Mouse (Mus musculus) liver, embryonic 12.5 days (tissue): ENCODE results near the gene Foxo6. TPM values are rescaled to one million over a fixed set of nuclear protein-coding genes. Genes with fewer than 3 reads are reported as not detected.

Source experiments
- ATAC-seq: fragments of 200-750 bp; cut with Nextera tagmentation; 2 replicates; pipeline ENCODE4 v1.8.0; 2017; ENCODE audit warnings: moderate number of reproducible peaks, mild to moderate bottlenecking, moderate library complexity
- H3K27ac ChIP-seq: fragments of 300-500 bp; sonication (generic); 2 replicates; pipeline ENCODE4 v1.5.1; 2016; ENCODE audit warnings: mild to moderate bottlenecking
- H3K27me3 ChIP-seq: fragments of 300-500 bp; sonication (generic); replicated peaks from 2 replicates; pipeline ENCODE4 v1.6.1; 2016; ENCODE audit warnings: mild to moderate bottlenecking, moderate library complexity
- H3K36me3 ChIP-seq: fragments of 300-500 bp; sonication (generic); 2 replicates; pipeline ENCODE4 v1.6.1; 2016; ENCODE audit warnings: mild to moderate bottlenecking, moderate library complexity
- H3K4me1 ChIP-seq: fragments of 300-500 bp; sonication (generic); 2 replicates; pipeline ENCODE4 v1.6.1; 2016
- H3K4me2 ChIP-seq: fragments of 300-500 bp; sonication (generic); 2 replicates; pipeline ENCODE4 v1.6.1; 2016; ENCODE audit warnings: mild to moderate bottlenecking, moderate library complexity
- H3K4me3 ChIP-seq: fragments of 300-500 bp; sonication (generic); 2 replicates; pipeline ENCODE4 v1.5.1; 2016; ENCODE audit warnings: mild to moderate bottlenecking, moderate library complexity
- H3K9ac ChIP-seq: fragments of 300-500 bp; sonication (generic); 2 replicates; pipeline ENCODE4 v1.6.1; 2016; ENCODE audit warnings: mild to moderate bottlenecking, moderate library complexity
- H3K9me3 ChIP-seq: fragments of 300-500 bp; sonication (generic); replicated peaks from 2 replicates; pipeline ENCODE4 v1.6.1; 2016; ENCODE audit warnings: mild to moderate bottlenecking, moderate library complexity
- WGBS: fragments of 180-500 bp; shearing (Covaris S2); methylation state at CpG from one replicate; pipeline ENCODE4 v1.1.7; 2016; ENCODE audit not compliant: insufficient replicate concordance; 5-methylcytosine and 5-hydroxymethylcytosine counted together
- polyA plus RNA-seq: library from polyadenylated mRNA; unstranded; fragments of >200 nt; fragmentation: Nextera tagmentation; extraction: Ambion mirVana; gene quantifications from 2 replicates; pipeline ENCODE4 v1.2.1, GENCODE M21; 2016

Gene Foxo6
- not detected in 2 replicates for polyA plus RNA-seq

GRCm38 (mm10) chr4:120287290-120288111 is at the start of gene Foxo6:
Gene Foxo6 (minus strand): TSS chr4:120287349.
- Histone ChIP-seq H3K4me2 (peak within 1 kb of the TSS; percentile 92), H3K9me3 (no peaks in the 10 kb centered on the region), H3K4me1 (peaks cover 37% of the 10 kb centered on the region), H3K27ac (no peak within 1 kb of the TSS), H3K36me3 (no peaks in the 10 kb centered on the region), H3K9ac (peak within 1 kb of the TSS; percentile 55), H3K4me3 (peak within 1 kb of the TSS; percentile 59), H3K27me3 (peaks cover 87% of the 10 kb centered on the region)
- under 1% methylated on average over 92 of the region's 99 CpGs for WGBS
- ATAC-seq, result peak; percentile 85

DNA sequence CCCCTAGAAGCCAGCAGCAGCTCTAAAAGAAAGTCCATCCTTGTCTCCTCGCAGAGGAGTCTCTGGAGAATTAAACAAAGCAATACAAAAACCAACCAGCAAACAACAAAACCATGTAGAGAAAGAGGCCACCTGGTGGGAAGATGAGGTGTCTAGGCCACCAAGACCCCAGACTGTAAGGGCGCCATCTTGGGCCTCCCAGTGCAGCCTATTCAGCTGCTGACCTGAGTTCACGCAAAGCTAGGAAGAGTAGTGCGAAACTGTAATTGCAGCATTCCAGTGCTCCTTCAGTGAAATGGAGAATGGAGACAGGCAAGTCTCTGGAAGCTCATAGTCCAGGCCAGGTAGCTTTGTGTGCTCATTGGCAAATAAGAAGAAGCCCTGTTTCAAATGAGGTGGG is 47.2 kb upstream of the Foxo6 start:
- no peak overlapping the region for H3K4me2 ChIP-seq
- H3K9me3 ChIP-seq, result no peaks in the 10 kb centered on the region
- H3K4me1 ChIP-seq, result no peaks in the 10 kb centered on the region
- peaks cover 5% of the 10 kb centered on the region; the same call in 1 of the 2 replicates for H3K27me3 ChIP-seq
- 71% methylated on average over 4 of the region's 4 CpGs for WGBS
- no peaks in the 10 kb centered on the region for H3K36me3 ChIP-seq
- no peak overlapping the region for H3K27ac ChIP-seq
- no peak overlapping the region for H3K9ac ChIP-seq
- H3K4me3 ChIP-seq, result no peak overlapping the region
- no peak for ATAC-seq

DNA sequence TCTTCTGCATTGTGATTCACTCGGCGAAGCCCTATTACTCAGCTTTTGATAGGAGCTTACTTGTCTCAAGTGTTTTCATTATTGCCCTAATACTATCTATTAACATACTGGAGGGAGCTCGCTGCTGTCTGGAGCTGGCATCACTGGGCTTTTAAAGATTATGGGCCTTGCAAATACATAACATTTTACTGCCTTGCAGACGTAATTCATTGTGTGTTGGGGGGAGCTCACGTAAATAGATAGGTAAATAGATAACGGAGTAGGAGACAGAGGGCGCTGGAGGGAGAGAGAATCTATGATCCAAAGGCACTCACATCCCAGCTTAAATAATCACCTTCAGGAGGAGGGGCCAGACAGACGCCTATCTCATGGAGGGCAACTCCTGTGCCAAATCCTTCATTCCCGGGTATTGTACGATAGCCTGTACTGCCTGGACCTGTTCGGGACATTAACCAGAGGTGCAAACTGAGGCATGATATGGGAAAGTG is 45.8 kb upstream of the Foxo6 start:
- Histone ChIP-seq H3K9me3 (no peaks in the 10 kb centered on the region), H3K4me2 (no peak overlapping the region), H3K27me3 (peaks cover 5% of the 10 kb centered on the region; the same call in 1 of the 2 replicates), H3K9ac (no peak overlapping the region), H3K4me1 (no peaks in the 10 kb centered on the region), H3K36me3 (no peaks in the 10 kb centered on the region), H3K4me3 (no peak overlapping the region), H3K27ac (no peak overlapping the region)
- 40% methylated on average over 11 of the region's 11 CpGs for WGBS
- no peak for ATAC-seq

- no peaks in the 10 kb centered on the region for H3K4me1 ChIP-seq
- H3K9me3 ChIP-seq, result no peaks in the 10 kb centered on the region
- 46% methylated on average over 7 of the region's 7 CpGs for WGBS
- no peak overlapping the region for H3K4me2 ChIP-seq
- no peak overlapping the region for H3K27ac ChIP-seq
- no peak overlapping the region for H3K9ac ChIP-seq
- no peak for ATAC-seq
- H3K36me3 ChIP-seq, result no peaks in the 10 kb centered on the region
- no peak overlapping the region for H3K4me3 ChIP-seq
- peaks cover 5% of the 10 kb centered on the region; the same call in 1 of the 2 replicates for H3K27me3 ChIP-seq
Observed at GRCm38 (mm10) chr4:120332405-120332933, 45.3 kb upstream of the Foxo6 start.

DNA sequence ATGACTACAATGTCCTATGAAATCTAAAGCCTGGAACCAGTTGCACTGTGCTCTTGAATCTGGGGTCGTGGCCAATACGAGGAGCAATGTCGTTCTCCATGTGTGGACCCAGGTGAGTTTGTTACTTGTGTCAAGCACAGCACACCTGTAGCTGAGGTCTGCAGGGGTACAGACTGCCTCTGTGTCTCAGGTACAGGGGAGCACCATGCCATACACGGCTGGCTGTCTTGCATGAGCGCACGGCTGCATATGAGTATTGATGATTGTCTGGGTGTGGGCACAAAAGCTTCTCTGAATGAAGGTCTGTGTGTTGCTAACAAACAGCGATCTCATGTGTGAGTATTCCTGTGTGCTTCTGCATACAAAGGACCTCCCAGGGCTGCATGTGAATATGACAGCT is 44.8 kb upstream of the Foxo6 start:
- no peaks in the 10 kb centered on the region for H3K4me1 ChIP-seq
- no peak overlapping the region for H3K9ac ChIP-seq
- H3K36me3 ChIP-seq, result no peaks in the 10 kb centered on the region
- 79% methylated on average over 7 of the region's 7 CpGs for WGBS
- H3K9me3 ChIP-seq, result no peaks in the 10 kb centered on the region
- H3K4me3 ChIP-seq, result no peak overlapping the region
- H3K27me3 ChIP-seq, result peaks cover 5% of the 10 kb centered on the region; the same call in 1 of the 2 replicates
- H3K27ac ChIP-seq, result no peak overlapping the region
- ATAC-seq, result no peak
- H3K4me2 ChIP-seq, result no peak overlapping the region

DNA sequence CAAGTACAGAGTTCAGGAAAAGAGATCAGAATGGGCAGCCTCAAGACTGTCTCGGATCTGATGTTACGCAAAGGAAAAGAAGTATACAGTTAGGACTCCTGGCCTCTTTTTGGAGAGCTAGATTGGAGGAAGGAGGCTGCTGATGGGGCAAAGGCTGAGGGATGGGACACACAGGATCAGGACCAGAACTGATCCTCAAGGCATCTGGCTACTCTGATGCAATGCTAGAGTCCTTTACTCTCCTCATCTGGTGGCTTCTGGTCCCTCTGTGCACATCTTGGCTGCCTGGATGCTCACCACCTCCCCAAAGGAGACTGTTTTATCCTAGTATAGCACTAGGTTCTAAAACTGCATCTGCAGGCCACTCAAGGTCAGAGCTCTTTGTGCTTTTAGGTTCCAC is 44.4 kb upstream of the Foxo6 start:
- no peaks in the 10 kb centered on the region for H3K36me3 ChIP-seq
- H3K4me1 ChIP-seq, result no peaks in the 10 kb centered on the region
- H3K9me3 ChIP-seq, result no peaks in the 10 kb centered on the region
- H3K4me3 ChIP-seq, result no peak overlapping the region
- 64% methylated on average over 2 of the region's 2 CpGs for WGBS
- no peak overlapping the region for H3K4me2 ChIP-seq
- no peak overlapping the region for H3K9ac ChIP-seq
- H3K27ac ChIP-seq, result no peak overlapping the region
- peaks cover 9% of the 10 kb centered on the region; the same call in 1 of the 2 replicates for H3K27me3 ChIP-seq
- ATAC-seq, result no peak

DNA sequence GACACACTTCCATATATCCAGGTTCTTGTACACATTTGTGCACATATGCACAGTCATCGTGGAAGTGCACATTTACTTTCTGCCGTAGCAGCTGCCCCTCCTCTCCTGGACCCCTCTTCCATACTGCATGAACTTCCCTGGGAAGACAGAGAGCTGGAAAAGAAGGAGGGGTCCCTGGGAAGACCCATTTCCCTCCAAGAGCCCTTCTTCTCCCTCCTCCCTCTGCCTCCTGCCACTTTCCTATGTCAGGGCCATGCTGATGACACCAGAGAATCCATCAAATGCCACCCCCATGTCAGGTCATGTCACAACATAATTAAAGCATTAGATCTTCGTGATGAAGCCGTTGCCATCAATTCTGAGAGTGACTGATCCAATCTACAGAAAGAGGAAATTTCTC is 38.6 kb upstream of the Foxo6 start:
- Histone ChIP-seq H3K9ac (no peak overlapping the region), H3K36me3 (no peaks in the 10 kb centered on the region), H3K27ac (no peak overlapping the region), H3K4me2 (no peak overlapping the region), H3K27me3 (peaks cover 15% of the 10 kb centered on the region; the same call in 1 of the 2 replicates), H3K4me1 (no peaks in the 10 kb centered on the region), H3K4me3 (no peak overlapping the region), H3K9me3 (no peaks in the 10 kb centered on the region)
- no peak for ATAC-seq
- 41% methylated on average over 4 of the region's 4 CpGs for WGBS

DNA sequence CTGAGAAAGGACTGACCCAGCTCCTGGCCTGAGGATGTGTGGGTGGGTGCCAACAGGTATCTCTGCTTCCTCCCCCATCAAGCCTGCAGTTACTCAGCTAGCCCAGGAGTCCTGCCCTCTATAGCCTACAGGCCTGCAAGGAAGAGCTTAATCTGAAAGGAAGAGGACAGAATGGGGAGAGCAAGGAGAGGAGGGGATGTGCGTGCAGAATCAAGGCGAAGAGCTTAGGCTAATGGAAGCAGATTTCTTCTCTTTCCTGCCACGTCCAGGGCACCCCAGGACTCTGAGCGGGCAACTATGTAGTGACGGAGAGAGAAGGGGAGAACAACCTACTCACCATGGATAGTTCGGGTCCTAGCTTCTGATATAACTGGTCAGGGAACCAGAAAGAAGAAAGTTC is 37.9 kb upstream of the Foxo6 start:
- ATAC-seq, result no peak
- 55% methylated on average over 6 of the region's 6 CpGs for WGBS
- Histone ChIP-seq H3K9ac (no peak overlapping the region), H3K27ac (no peak overlapping the region), H3K4me1 (no peaks in the 10 kb centered on the region), H3K27me3 (peaks cover 15% of the 10 kb centered on the region; the same call in 1 of the 2 replicates), H3K4me2 (no peak overlapping the region), H3K36me3 (no peaks in the 10 kb centered on the region), H3K9me3 (no peaks in the 10 kb centered on the region), H3K4me3 (no peak overlapping the region)

DNA sequence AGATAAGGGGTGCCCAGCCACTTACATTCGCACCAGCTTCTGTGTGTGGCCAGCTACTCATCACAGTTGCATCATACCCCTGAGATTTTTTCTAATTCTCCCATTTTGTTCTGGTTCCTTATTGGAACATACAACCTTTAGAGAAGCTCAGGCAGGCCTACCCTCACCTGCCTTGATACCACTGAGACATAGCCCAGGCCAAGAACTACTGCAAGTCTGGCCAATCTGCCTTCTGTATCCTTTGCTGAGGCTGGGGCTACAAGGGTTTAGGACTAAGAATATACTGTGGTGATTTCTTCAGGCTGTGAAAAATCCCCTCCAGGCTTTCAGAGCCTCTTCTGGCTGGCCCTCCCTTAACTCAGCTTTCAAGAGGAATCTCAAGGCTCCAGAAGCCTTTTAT is 36.7 kb upstream of the Foxo6 start:
- ATAC-seq, result no peak
- H3K9ac ChIP-seq, result no peak overlapping the region
- H3K27ac ChIP-seq, result no peak overlapping the region
- H3K36me3 ChIP-seq, result no peaks in the 10 kb centered on the region
- H3K4me3 ChIP-seq, result no peak overlapping the region
- no peaks in the 10 kb centered on the region for H3K9me3 ChIP-seq
- peaks cover 15% of the 10 kb centered on the region; the same call in 1 of the 2 replicates for H3K27me3 ChIP-seq
- H3K4me2 ChIP-seq, result no peak overlapping the region
- 44% methylated on average over 1 of the region's 1 CpGs for WGBS
- H3K4me1 ChIP-seq, result no peaks in the 10 kb centered on the region

DNA sequence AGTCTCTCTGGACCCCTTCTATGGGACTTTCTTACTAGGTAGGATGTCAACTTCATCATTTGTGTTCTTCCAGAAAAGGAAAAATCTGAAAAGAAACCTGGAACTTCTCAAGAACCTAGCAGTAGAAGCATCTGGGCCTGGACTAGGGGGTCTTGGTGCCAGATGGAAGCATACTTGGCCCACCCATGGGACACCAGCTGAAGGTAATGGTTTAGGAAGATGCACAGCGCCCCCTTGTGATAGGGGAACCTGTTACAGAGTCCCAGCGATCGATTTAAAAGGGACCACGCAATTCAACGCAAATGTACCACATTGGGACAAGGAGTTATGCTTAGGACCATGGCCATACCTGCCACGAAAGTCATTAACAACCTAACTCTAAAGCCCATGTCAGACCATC is 36.0 kb upstream of the Foxo6 start:
- Histone ChIP-seq H3K4me3 (no peak overlapping the region), H3K9ac (no peak overlapping the region), H3K9me3 (no peaks in the 10 kb centered on the region), H3K4me1 (no peaks in the 10 kb centered on the region), H3K27me3 (peaks cover 15% of the 10 kb centered on the region; the same call in 1 of the 2 replicates), H3K4me2 (no peak overlapping the region), H3K27ac (no peak overlapping the region), H3K36me3 (no peaks in the 10 kb centered on the region)
- WGBS, result 19% methylated on average over 6 of the region's 6 CpGs
- ATAC-seq, result no peak

DNA sequence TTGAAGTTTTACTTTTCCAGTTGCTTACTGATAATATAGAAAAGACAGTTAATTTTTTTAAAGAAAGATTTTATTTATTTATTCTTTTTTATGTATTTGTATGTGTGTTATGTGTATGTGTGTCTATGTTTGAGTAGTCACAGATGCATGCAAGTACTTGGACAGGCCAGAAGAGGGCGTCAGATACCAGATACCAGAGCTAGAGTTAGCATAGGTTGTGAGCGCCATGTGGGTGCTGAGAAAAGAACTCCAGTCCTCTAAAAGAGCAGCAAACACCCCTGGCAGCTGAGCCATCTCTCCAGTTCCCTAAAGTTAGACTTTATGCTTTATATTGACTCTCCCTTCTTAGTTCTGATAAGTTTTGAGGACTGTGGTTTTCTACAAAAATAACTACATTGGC is 30.4 kb upstream of the Foxo6 start:
- Histone ChIP-seq H3K9ac (no peak overlapping the region), H3K27ac (no peak overlapping the region), H3K4me1 (no peaks in the 10 kb centered on the region), H3K9me3 (no peaks in the 10 kb centered on the region), H3K4me3 (no peak overlapping the region), H3K36me3 (no peaks in the 10 kb centered on the region), H3K27me3 (peaks cover 12% of the 10 kb centered on the region), H3K4me2 (no peak overlapping the region)
- 29% methylated on average over 2 of the region's 2 CpGs for WGBS
- no peak for ATAC-seq

- ATAC-seq, result no peak
- no peaks in the 10 kb centered on the region for H3K4me1 ChIP-seq
- no peaks in the 10 kb centered on the region for H3K36me3 ChIP-seq
- H3K27me3 ChIP-seq, result peaks cover 12% of the 10 kb centered on the region
- no peaks in the 10 kb centered on the region for H3K9me3 ChIP-seq
- H3K4me3 ChIP-seq, result no peak overlapping the region
- H3K27ac ChIP-seq, result no peak overlapping the region
- WGBS, result 66% methylated on average over 4 of the region's 4 CpGs
- H3K4me2 ChIP-seq, result no peak overlapping the region
- H3K9ac ChIP-seq, result no peak overlapping the region
Observed at GRCm38 (mm10) chr4:120316716-120317115, 29.6 kb upstream of the Foxo6 start.
